Mouse (Mus musculus) embryo, embryonic 10.5 days (tissue): ENCODE data around the gene Dnajc7.
"Not testable (repeated sequence)": the region's sequence is repeated elsewhere in the genome, so short reads cannot be mapped to it uniquely, and the experiment has no call there.

Experiments used
- DNase-seq: peaks from one replicate; pipeline ENCODE4 v3.0.0-alpha.2; 2015; ENCODE audit warnings: low spot score

The Dnajc7 gene

DNA sequence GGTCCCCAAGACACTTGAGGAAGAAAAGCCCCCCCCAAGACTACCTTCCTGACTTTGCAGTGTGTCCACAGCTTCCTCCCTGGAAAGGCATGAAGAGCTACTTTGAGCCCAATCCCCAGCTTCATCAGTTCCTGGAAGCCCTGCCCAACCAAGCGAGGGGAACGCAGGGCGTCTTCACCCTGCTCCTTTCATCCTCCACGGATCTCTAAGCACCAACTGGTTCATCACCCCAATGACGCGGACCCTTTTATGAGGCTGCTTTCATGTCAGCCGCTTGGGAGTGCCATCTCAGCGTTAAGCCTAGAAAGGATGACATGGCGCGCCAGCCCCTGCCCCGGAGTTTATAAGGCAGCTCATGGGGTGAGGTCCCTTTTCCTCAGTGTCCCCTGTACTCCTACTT is at the start of gene Dnajc7:
Dnajc7 (minus strand) TSS at position 187 of the 400 bp plus-strand sequence.
- no peak for DNase-seq

DNA sequence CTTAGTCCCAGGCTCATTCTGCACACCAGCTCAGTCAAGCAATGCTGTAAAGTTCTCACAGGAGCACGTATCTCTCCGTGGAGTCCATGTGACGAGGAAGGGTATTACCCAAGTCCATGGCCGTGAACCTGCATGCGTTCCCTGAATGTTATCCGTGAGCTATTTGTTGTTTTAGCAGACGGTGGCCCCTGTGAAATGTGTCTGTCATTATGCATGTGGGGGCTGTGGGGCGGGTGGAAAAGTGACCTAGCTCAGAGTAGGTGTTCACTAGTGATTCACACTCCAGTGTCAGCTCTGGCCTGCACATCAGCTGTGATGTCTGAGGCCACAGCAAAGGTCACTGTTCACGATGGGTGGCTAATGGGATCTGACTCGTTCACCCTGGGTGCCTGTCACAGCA is 39.8 kb upstream of the Dnajc7 start:
- no peak for DNase-seq

DNA sequence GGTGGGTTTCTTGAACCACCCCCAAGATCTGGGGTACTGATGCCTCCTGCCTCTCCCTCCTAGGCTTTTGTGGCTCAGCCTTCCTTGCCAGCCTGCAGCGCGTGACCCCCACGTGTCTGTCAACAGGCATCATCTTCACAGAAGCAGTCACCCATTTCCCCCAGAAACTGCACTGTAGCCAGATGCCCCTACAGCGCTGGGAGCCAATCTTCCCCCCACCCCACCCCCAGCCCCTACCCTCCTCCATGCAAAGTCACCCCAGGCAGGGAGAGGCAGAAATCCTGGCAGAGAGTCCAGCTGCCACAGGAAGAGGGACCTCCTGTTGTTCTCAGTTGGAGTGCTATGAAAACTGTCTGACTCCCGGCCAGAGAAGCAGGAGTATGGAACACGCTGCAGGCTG is 36.5 kb upstream of the Dnajc7 start:
- DNase-seq: peak; percentile 34

DNA sequence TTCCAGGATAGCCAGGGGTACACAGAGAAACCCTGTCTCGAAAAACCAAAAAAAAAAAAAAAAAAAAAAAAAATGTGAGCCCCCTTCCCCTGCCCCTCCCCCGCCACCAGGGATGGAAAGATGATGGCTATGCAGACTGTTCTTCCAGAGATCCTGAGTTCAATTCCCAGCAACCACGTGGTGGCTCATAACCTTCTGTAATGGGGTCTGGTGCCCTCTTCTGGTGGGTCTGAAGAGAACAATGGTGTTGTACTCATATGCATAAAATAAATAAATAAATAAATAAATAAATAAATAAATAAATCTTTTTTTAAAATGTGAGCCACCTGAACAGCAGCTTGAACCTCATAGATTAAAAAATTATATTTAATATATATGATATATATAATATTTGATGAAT is 35.6 kb upstream of the Dnajc7 start:
- not testable (repeated sequence) for DNase-seq

DNA sequence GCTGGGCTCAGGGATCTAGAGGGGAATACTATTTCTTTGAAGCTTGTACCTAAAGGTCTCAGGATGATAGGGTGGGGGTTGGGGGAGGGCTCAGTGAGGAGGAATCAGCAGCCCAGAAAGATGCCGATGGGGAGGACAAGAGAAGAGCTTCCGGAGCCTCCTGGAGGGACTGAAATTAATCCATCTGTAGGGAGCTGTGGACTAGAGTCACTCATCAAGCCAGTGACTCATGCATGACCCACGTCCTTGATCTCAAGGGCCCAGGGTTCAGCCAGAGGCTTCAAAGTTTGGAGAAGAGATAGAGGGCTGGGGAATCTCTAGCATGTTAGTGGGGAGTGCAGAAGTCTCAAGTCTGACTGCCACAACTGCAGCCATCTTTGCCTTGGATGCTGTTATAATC is 31.8 kb upstream of the Dnajc7 start:
- DNase-seq: no peak

DNA sequence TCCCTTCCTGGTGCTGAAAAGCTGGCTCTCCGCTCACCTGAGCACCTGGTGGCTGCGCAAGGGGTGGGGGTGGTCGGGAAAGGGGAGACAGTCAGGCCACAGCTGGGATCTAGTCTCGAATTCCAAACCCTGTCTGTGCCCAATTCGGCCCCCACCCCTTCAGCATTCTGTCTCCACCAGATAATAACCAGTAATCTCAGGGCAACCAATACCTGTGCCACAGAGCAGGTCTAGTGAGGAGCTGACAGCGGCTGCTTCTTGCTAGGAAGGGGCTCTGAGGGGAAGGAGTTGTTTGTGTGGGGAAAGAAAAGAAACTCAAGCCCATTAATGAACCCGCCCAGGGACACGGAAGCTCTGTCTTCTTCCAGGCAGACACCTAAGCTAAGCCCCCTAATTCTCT is 31.2 kb upstream of the Dnajc7 start:
- no peak for DNase-seq

DNA sequence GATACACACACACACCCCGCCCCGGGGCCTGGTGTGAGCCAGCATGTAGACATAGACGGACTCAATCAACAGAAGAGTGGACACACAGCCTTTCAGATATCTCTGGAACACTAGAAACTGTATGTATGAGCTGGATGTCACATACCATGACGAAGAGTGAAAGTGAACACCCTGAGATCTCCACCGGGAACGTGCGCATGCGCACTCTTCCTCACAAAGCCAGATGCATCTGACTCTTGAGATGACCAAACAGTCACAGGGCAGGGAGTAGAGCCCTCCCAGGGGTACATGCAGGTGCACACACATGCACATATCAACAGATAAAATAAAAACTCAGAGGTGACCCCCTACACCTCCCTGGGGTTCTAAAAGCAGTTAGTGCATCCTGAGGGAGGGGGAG is 28.4 kb upstream of the Dnajc7 start:
- DNase-seq: no peak

DNA sequence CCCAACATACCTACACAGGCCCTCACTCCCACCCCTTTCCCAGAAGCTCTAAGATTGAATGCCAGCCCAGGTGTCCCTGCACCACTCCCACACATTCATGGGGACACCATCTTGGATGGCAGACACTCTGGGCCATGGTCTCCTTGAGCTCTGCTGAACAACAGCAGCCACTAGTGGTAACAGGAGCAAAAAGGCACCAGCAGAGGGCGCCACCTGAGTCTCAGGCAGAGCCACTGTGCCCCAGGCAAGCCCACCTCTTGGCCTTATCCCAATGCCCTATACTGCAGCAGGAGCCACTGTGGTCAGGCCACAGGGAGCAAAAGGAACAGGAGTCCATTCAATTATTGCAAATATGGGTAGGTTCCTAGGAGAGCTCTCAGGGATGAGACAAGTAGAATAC is 26.3 kb upstream of the Dnajc7 start:
- peak; percentile 76 for DNase-seq

DNA sequence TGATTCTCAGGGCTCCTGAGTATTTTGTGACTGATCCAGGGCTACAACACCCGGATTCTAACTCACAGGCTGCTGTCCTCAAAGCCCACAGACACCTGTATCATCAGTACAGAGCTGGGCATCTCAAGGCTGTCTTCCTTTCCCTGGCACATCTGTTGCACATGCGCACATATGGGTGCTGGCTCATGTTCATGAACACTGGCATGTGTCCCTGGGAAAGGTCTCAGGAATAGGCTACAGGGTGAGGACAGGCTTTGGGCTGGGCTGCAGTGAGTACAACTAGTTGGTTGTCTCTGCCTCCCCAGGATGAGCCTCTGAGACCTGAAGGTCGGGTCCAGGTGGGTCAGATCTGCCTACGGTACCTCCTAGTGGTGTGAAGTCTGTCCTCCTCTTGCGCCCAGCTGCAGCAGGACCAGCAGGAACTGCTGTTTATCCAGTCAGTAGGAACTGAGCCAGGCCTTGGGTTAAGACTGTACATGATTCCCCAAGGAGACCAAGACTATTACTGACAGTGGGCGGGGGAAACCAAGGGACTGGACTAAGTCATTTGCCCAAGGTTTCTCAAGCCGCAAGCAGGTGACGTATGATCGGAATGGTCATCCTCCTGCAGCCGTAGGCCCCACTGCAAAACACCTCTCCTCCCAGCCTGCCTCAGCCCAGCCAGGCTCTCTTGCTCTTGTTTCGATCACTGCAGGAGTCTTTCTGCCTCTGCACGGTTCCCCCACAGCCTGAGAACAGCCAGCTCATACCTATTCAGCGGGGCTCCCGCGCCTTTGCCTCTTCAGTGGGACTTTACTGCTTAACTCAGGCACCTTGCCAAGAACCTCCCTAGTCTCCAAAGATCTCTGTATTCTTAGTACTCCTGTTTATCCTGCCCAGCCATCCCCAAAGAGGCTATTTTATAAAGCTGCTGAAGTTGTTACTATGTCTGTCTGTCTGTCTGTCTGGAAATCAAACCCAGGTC is 23.9 kb upstream of the Dnajc7 start:
- DNase-seq: no peak

DNA sequence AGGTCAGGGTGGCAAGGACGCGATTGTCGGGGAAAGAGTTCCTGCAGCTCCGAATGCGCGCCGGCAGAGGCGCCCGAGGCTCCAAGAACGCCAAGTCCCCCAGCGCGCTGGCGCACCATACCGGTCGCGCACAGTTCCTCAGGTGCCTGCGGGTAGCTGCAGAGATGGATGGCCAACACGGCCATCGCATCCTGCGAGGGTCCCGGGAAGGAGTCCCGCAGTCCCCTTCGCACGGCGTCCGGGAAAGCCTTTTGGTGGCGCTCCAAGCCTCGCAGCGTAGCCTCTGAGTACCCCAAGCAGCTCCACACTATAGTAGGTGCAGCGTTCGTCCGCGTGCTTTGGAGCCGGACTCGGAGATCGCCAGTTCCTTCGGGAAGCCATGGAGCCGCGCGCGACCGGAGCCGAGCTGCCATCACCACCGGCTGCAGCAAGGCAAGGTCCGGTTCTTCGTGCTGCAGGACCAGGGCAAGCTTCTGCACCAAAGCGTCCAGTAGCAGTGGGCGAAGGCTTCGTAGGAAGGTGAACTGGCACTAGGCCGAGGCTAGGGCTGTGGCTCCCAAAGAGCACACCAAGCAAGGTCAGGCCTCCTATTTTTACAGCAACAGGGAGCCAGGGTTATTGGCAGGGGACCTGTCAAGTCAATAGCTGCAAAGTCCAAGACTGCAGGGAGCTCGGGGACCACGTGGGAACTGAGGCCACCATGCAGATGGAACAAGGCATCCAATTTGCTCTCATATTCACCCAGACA is 20.4 kb upstream of the Dnajc7 start:
- peak; percentile 76 for DNase-seq

DNA sequence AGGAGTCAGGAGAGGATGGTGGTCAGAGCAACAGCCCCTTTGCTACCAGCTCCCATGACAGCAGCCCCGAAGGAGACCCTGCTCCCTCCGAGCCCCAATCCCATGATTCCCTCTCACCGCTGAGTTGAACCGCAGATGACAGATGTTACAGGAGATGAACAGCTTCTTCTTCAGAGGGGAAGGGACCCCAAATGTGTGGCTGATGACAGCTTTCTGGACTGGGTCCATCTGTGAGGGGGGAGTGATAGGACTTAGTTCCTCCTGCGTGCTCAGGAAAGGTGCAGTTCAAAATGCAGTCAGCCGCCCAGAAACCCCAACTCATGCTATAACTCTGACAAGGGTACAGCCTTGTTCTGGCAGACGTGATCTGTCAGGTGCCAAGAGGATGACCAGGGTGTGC is 14.6 kb upstream of the Dnajc7 start:
- DNase-seq: no peak

DNA sequence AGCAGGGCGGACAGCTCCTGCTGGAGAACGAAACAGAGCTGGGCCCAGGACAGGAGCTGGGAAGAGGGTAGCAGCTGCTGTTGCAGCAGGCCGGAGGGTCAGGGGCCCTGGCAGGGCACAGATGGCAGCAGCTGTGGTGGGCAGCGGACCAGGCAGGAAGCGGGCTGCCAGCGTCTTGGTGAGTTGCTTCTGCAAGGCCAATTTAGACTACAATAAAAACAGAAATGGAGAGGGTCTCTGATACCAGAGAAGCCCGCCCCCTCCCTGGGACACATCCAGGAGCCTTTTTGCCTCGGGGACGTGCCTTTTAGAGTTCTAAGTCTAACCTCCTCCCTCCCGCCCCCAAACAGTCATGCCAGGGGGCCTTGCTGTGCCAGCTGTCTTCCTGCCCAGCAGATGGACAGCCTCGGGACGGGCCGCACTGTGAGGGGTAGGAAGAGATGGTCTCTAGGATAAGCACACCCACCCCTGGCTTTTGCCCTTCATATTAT is 8.9 kb upstream of the Dnajc7 start:
- DNase-seq: no peak

DNA sequence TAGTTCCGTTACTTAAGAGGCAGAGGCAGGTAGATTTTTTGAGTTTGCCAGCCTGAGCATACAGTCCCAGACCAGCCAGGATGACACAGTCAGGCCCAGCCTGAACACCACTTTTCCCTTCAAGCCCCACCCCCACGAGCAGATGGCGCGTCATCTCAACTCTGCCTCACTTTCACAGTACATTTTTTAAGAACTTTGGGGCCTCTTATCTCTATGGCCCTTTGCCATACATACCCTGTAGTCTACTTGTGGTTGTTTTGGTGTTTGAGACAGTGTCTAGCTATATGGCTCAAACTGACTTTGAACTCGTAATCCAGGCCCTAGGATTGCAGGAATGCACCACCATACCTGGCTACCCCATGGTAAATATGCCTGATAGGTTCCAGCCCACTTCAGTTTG is 8.1 kb upstream of the Dnajc7 start:
- no peak for DNase-seq

DNA sequence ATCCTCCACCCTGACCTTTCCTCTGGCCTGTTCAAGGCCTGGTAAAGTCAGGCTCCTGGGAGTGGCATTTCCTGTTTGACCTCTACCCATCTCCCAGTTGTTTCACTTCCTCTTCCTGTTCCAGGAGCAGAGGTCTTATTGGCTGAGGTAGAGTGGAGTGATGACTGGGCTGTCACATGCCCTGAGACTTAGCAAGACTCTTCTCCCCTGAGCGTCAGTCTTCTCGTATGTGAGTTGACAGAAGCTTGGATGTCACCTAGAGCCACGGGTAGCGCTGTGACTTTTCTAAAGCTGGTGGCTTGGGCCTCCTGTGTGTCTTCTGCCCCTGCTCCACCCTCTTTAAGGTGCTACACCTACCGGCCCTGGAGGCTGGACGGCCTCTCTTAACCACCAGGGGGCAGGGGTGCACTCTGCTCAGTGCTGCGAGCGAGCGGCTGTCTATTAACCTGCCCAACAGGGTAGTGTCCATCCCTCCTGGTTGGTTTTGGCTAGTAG is 6.8 kb upstream of the Dnajc7 start:
- DNase-seq: peak; percentile 69

DNA sequence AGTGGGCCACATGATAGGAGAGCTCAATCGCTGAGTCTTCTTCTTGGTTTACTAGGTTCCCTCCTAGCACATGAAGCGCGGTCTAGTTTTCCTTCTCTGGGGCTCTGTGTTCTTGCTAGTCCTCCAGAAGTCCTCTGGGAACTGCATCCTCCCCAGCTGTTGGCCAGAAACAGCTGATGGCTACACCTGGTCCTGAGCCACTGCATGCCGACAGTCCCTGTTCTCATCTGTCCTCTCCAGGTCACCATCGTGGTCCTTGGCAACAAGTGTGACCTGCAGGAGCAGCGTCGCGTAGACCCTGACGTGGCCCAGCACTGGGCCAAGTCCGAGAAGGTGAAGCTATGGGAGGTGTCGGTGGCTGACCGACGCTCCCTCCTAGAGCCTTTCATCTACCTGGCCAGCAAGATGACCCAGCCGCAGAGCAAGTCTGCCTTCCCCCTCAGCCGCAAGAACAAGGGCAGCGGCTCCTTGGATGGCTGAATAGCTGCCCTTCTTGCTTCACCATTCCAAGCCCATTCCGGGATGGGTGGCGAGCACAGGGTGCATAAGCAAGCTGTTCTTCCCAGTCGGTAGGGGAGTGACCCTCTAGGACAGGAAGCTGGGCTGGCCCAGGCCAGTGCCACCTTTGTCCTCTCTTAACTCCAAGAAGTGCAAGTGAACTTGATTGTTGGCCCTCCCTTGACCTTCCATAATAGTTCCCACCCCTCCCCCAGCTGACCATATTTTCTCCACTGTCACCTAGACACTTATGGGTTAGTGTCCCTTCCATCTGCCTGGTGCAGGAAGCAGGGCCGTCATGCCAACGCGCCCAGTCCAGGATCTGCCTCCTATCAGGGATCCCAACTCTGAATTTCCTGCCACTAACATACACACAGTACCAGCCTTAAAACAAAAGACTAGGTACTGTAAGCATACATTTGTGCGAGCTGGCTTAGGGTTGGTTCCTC is 6.1 kb upstream of the Dnajc7 start:
- no peak for DNase-seq

DNA sequence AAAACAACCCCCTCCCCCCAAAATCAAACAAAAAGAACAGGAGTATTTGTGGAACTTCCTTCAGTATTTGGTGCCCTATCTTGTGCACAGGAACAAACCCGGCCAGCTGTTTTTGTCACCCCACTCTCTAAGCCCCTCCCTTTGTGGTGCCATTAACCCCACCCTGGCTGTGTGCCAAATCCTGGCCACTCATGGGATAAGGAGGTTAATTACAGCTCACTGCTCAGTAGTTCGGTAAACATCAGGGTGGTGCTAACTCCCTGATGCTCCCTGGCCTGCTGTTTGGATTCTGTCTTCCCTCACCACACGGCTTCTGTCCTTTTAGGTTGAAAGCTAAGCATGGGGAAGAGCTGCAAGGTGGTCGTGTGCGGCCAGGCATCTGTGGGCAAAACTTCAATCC is 3.9 kb upstream of the Dnajc7 start:
- DNase-seq: no peak

DNA sequence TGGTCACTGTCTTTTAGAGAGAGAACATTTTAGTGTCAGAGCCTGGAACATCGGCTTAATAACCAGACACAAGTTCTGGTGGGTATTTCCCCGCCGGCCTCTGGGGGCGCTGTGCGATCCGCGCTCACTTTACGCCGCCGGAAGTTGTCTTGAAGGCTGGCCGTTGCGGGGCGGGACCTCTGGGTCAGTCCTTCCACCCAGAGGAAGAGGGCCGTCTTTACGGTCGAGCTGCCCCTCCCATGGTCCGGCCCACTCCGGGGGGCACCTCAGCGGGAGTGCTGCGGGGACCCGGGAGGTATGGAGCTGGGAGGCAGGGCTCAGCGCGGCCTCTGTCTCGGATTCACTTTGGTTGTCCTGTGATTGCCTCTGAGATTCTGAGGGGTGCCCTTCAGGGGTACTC is 2.7 kb upstream of the Dnajc7 start:
- DNase-seq: peak; percentile 95

DNA sequence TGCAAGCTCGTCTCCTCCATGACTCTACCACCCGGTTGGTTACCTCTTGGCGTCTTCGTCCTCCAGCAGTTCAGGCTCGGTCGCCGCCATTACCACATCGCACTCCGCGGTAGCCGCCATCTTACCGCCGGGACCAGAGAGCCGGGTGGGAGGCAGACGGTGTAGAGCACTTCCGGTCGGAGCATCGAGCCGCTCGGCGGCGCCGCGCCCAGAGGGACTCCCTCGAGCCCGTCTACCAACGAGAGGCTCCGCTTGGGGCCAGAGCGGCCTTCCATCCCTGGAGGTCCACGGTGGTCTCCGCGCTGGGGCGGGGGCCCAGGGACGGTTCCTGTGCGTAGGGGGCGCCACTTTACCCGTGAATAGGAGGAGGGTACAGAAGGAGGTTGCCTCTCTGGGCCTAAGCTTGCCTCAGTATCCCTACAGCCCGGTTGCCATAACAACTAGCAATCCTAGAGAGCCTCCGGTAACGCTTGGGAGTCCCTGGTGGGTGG is 438 bp downstream of the Dnajc7 start:
- peak; percentile 99 for DNase-seq

DNA sequence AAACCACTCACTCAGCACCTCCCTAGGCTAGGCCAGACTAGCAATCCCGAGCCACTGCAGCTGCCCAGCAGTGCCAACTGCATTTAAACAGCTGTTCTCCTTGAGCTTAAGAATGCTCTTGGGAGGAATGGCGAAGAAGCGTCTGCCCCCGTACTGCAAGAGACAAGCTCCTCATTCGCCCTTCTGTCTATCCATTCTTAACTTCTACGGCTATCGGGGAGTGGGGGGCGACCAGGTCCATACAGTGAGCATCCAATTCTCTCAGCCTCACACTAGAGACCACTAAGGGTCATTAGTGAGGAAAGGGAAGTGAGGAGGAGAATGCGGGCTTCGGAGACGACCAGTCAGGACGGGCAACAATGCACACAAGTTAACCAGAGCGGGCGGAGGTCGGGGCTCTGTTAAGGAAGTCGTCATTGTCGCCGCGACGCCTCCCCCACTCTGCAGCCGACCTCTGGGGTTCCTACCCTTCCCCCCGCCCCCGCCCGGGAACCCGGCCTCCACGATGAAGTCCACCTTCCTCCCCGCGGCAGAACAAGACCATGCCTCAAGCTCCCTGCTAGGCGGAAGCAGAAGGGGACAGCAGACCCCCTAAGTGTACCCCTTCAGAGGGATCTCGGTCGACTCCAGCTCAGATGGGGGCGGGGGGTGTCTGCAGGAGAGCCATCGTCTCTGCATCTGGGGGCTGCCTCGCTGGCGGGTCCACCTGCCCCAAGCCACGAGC is 1.0 kb downstream of the Dnajc7 start, which contains the start of gene Nkiras2:
Nkiras2 (plus strand) TSS at position 484 of the 724 bp plus-strand sequence.
- peak; percentile 83 for DNase-seq

DNA sequence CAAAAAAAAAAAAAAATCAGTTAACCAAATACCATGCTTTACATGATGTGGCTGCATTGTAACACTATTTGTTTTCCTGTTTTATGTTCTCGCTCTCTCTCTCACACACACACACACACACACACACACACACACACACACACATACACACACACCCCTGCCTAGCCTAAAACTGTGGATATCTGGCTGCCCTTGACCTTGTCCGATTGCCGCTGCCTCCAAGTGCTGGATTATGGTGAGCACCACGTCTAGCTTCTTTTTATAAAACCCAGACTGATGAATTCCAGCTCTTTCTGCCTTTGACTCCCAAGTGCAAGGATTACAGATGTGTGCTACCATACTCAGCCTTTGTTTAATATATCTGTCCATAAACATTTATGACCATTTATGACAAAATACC is 2.5 kb downstream of the Dnajc7 start:
- DNase-seq: no peak

DNA sequence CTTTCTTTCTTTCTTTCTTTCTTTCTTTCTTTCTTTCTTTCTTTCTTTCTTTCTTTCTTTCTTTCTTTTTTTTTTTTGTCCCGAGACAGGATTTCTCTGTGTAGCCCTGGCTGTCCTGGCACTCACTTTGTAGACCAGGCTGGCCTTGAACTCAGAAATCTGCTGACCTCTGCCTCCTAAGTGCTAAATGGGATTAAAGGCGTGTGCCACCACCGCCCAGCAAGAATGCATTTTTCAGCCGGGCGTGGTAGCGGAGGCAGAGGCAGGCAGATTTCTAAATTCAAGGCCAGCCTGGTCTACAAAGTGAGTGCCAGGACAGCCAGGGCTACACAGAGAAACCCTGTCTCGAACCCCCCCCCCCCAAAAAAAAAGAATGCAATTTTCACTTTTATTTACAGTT is 3.1 kb downstream of the Dnajc7 start:
- not testable (repeated sequence) for DNase-seq
